Comparison of ENCODE assay signal across 8 mouse cellular contexts in the genomic region with DNA sequence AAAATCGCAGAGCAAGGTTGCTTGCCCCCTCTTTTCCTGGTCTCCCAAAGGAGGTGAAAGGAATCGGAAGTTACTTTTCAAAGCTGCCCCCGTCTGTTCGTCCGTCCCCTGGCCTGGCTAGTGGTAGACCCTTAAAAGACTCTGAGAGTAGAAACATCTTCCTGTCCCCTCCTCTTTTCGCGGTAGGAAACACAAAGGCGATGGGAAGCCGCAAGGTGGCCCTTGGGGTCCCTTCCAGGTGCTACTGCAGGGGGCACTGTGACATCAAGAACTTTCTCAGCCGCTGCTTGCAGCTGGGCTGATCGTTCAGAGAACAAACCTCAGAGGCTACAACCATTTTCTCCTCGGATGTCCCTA.
DNase-seq lines count a peak whose midpoint lies in the region; ATAC-seq lines count a peak whose summit lies in the region.

No protein-coding gene starts in this region.

- peaks cover 4% of the 10 kb centered on the region; the same call in 1 of the 2 replicates for H3K27me3 ChIP-seq in embryonic facial prominence, embryonic 12.5 days
- H3K27me3 ChIP-seq in limb, embryonic 11.5 days (ENCODE audit: control insufficient read depth, insufficient read depth, low read length) = peaks cover 10% of the 10 kb centered on the region; the same call in 1 of the 2 replicates
- H3K27me3 ChIP-seq in midbrain, embryonic 13.5 days = peaks cover 63% of the 10 kb centered on the region

- peak overlapping the region; percentile 57 for H3K4me2 ChIP-seq in embryonic facial prominence, embryonic 12.5 days (replicated peaks)
- H3K4me2 ChIP-seq in limb, embryonic 11.5 days (ENCODE audit: low read depth, severe bottlenecking) = peak overlapping the region; percentile 47
- peak overlapping the region; percentile 40 for H3K4me2 ChIP-seq in midbrain, embryonic 13.5 days (replicated peaks)

- H3K36me3 ChIP-seq in embryonic facial prominence, embryonic 12.5 days = no peaks in the 10 kb centered on the region
- H3K36me3 ChIP-seq in limb, embryonic 11.5 days (ENCODE audit: control insufficient read depth, insufficient read depth, low read length) = no peaks in the 10 kb centered on the region
- H3K36me3 ChIP-seq in midbrain, embryonic 13.5 days = no peaks in the 10 kb centered on the region

- ATAC-seq in embryonic facial prominence, embryonic 12.5 days (ENCODE audit: insufficient number of reproducible peaks, insufficient read depth, low FRiP score, low TSS enrichment) = no peak
- ATAC-seq in limb, embryonic 11.5 days (ENCODE audit: insufficient number of reproducible peaks, low FRiP score, low TSS enrichment, low read depth) = no peak
- ATAC-seq in midbrain, embryonic 13.5 days = no peak

- peak overlapping the region; percentile 60; the same call in 1 of the 2 replicates for H3K27ac ChIP-seq in embryonic facial prominence, embryonic 12.5 days
- H3K27ac ChIP-seq in limb, embryonic 11.5 days (replicated peaks; ENCODE audit: low read depth, low read length) = 0 out of 2 replicates have a peak overlapping the region, but pooled peaks have one; percentile 21
- H3K27ac ChIP-seq in midbrain, embryonic 13.5 days = no peak overlapping the region

- peaks cover 12% of the 10 kb centered on the region for H3K4me1 ChIP-seq in embryonic facial prominence, embryonic 12.5 days
- 0 out of 2 replicates have a peak, but pooled peaks cover 6% of the 10 kb centered on the region for H3K4me1 ChIP-seq in limb, embryonic 11.5 days (ENCODE audit: control insufficient read depth, insufficient read depth, low read length)
- H3K4me1 ChIP-seq in midbrain, embryonic 13.5 days (replicated peaks) = peaks cover 8% of the 10 kb centered on the region

- 0% methylated on average over 12 of the region's 12 CpGs for WGBS in embryonic facial prominence, embryonic 12.5 days
- 0% methylated on average over 12 of the region's 12 CpGs for WGBS in limb, embryonic 11.5 days
- WGBS in midbrain, embryonic 13.5 days = 0% methylated on average over 12 of the region's 12 CpGs

- peak overlapping the region; percentile 32 for H3K4me3 ChIP-seq in embryonic facial prominence, embryonic 12.5 days
- peak overlapping the region; percentile 20; the same call in 1 of the 2 replicates for H3K4me3 ChIP-seq in limb, embryonic 11.5 days (ENCODE audit: low read depth, low read length)
- H3K4me3 ChIP-seq in midbrain, embryonic 13.5 days (replicated peaks) = peak overlapping the region; percentile 18

- intact Hi-C loops in heart, postnatal 10 days (cut with DNase I) = loop anchor here (1.0 kb wide), 1 partner anchor 814 kb away; no protein-coding TSS in a partner anchor

- 0 out of 2 replicates have a peak overlapping the region, but pooled peaks have one; percentile 19 for H3K9ac ChIP-seq in embryonic facial prominence, embryonic 12.5 days
- H3K9ac ChIP-seq in limb, embryonic 11.5 days (ENCODE audit: low read length) = peak overlapping the region; percentile 34; the same call in 1 of the 2 replicates
- no peak overlapping the region for H3K9ac ChIP-seq in midbrain, embryonic 13.5 days (replicated peaks)

- peak; percentile 27 for DNase-seq in kidney, adult 18-20 months
- no peak for DNase-seq in kidney, adult 11 months
- peak; percentile 55 to 68 for DNase-seq in heart, postnatal 10 days
- DNase-seq in limb, embryonic 11.5 days (ENCODE audit: low spot score) = peak; percentile 83
- DNase-seq in urinary bladder, postnatal 36 days (ENCODE audit: low spot score in 2 of 2) = peak; percentile 70 to 71
- DNase-seq in cerebellum, adult 8-10 months = no peak

- H3K9me3 ChIP-seq in embryonic facial prominence, embryonic 12.5 days = no peaks in the 10 kb centered on the region
- H3K9me3 ChIP-seq in limb, embryonic 11.5 days (ENCODE audit: control insufficient read depth, low read length) = no peaks in the 10 kb centered on the region
- H3K9me3 ChIP-seq in midbrain, embryonic 13.5 days = no peaks in the 10 kb centered on the region

Comparison
In these comparisons a context has a peak if more than half of its experiments do, and no peak if none do; other contexts are left out.
1. DNase-seq: peak in kidney, adult 18-20 months (single experiment), heart, postnatal 10 days (2 of 2), limb, embryonic 11.5 days (single experiment) and urinary bladder, postnatal 36 days (2 of 2); none in kidney, adult 11 months (single experiment) and cerebellum, adult 8-10 months (single experiment).
2. Peak in every context shown above with its lines, with median percentiles within 50 percentile points of each other: H3K4me2 ChIP-seq and H3K4me3 ChIP-seq.